9 mouse cellular contexts compared by ENCODE assay signal in genomic region chr10:97567489-97568135, GRCm38 (mm10). TPM values are rescaled to one million over a fixed set of nuclear protein-coding genes. Genes with fewer than 3 reads are reported as not detected.
DNase-seq lines count a peak whose midpoint lies in the region; ATAC-seq lines count a peak whose summit lies in the region.
"Had no signal": no experiment of that assay in that cellular context is flagged by ENCODE, and none has a peak within 500 bp of the region (broad histone marks: within the 10 kb centered on the region; RNA-seq: fewer than 3 reads in every experiment).

No protein-coding gene starts in this region.

- H3K9me3 ChIP-seq in forebrain, embryonic 11.5 days (ENCODE audit: control insufficient read depth, low read length), result no peaks in the 10 kb centered on the region
- no peaks in the 10 kb centered on the region for H3K9me3 ChIP-seq in forebrain, embryonic 13.5 days (replicated peaks)
- H3K9me3 ChIP-seq in embryonic facial prominence, embryonic 15.5 days (replicated peaks), result no peaks in the 10 kb centered on the region

- no peak overlapping the region for H3K4me2 ChIP-seq in forebrain, embryonic 11.5 days (ENCODE audit: low read depth, low read length, severe bottlenecking)
- H3K4me2 ChIP-seq in forebrain, embryonic 13.5 days, result no peak overlapping the region
- peak overlapping the region; percentile 38 for H3K4me2 ChIP-seq in embryonic facial prominence, embryonic 15.5 days (replicated peaks)

- no peak overlapping the region for H3K9ac ChIP-seq in forebrain, embryonic 11.5 days (ENCODE audit: low read length)
- H3K9ac ChIP-seq in forebrain, embryonic 13.5 days, result no peak overlapping the region
- H3K9ac ChIP-seq in embryonic facial prominence, embryonic 15.5 days, result no peak overlapping the region

- DNase-seq in forebrain, embryonic 11.5 days (ENCODE audit: low spot score), result peak; percentile 55
- peak; percentile 3 for DNase-seq in thymus, postnatal 14 days
- no peak for DNase-seq in thymus, postnatal 10 days (ENCODE audit: low spot score in 2 of 2)
- DNase-seq in yolk sac, embryonic 10.5 days (ENCODE audit: low spot score), result peak; percentile 21
- DNase-seq in right cerebral cortex, postnatal 25 days, result no peak
- DNase-seq in ovary, postnatal 14 days (ENCODE audit: low spot score), result no peak

- no peaks in the 10 kb centered on the region for H3K27me3 ChIP-seq in forebrain, embryonic 11.5 days (ENCODE audit: control insufficient read depth, insufficient read depth, low read length)
- H3K27me3 ChIP-seq in forebrain, embryonic 13.5 days, result no peaks in the 10 kb centered on the region
- no peaks in the 10 kb centered on the region for H3K27me3 ChIP-seq in embryonic facial prominence, embryonic 15.5 days

- 53% methylated on average over 8 of the region's 8 CpGs for WGBS in forebrain, embryonic 11.5 days
- WGBS in forebrain, embryonic 13.5 days, result 53% methylated on average over 8 of the region's 8 CpGs
- 43% methylated on average over 8 of the region's 8 CpGs for WGBS in embryonic facial prominence, embryonic 15.5 days

- no peak; the same call in 1 of the 2 replicates for ATAC-seq in forebrain, embryonic 11.5 days (replicated peaks; ENCODE audit: low FRiP score)
- no peak for ATAC-seq in forebrain, embryonic 13.5 days
- no peak for ATAC-seq in embryonic facial prominence, embryonic 15.5 days (ENCODE audit: insufficient number of reproducible peaks, low FRiP score, low TSS enrichment, low read depth)

- no peak overlapping the region for H3K27ac ChIP-seq in forebrain, embryonic 11.5 days (ENCODE audit: low read depth, low read length)
- no peak overlapping the region for H3K27ac ChIP-seq in forebrain, embryonic 13.5 days
- H3K27ac ChIP-seq in embryonic facial prominence, embryonic 15.5 days (replicated peaks), result peak overlapping the region; percentile 86

- no peak overlapping the region for H3K4me3 ChIP-seq in forebrain, embryonic 11.5 days (ENCODE audit: low read depth, low read length)
- no peak overlapping the region for H3K4me3 ChIP-seq in forebrain, embryonic 13.5 days
- peak overlapping the region; percentile 35 for H3K4me3 ChIP-seq in embryonic facial prominence, embryonic 15.5 days (replicated peaks)

- H3K36me3 ChIP-seq in forebrain, embryonic 11.5 days (ENCODE audit: control insufficient read depth, insufficient read depth, low read length), result no peaks in the 10 kb centered on the region
- H3K36me3 ChIP-seq in forebrain, embryonic 13.5 days (ENCODE audit: poor library complexity, severe bottlenecking), result no peaks in the 10 kb centered on the region
- peaks cover 22% of the 10 kb centered on the region for H3K36me3 ChIP-seq in embryonic facial prominence, embryonic 15.5 days

- no peaks in the 10 kb centered on the region for H3K4me1 ChIP-seq in forebrain, embryonic 11.5 days (replicated peaks; ENCODE audit: control insufficient read depth, insufficient read depth, low read length)
- no peaks in the 10 kb centered on the region for H3K4me1 ChIP-seq in forebrain, embryonic 13.5 days
- no peaks in the 10 kb centered on the region for H3K4me1 ChIP-seq in embryonic facial prominence, embryonic 15.5 days

RNA-seq across cellular contexts. Expression of gene Lum, which starts 2.7 kb away (rescaled TPM):
- 95.2 and 97.7 TPM in 2 replicates for polyA plus RNA-seq in forebrain, embryonic 11.5 days (2014; fragmentation: Nextera tagmentation; extraction: Ambion mirVana)
- 26.5 and 32.9 TPM in 2 replicates for polyA plus RNA-seq in forebrain, embryonic 13.5 days (2015; fragmentation: Nextera tagmentation; extraction: Ambion mirVana)
- 532 and 550 TPM in 2 replicates for polyA plus RNA-seq in embryonic facial prominence, embryonic 15.5 days (2015; fragmentation: Nextera tagmentation; extraction: Ambion mirVana)

RNA-seq across cellular contexts. Expression of gene Kera, which starts 39.1 kb away (rescaled TPM):
- 0.37 and 0.49 TPM in 2 replicates for polyA plus RNA-seq in forebrain, embryonic 11.5 days (2014; fragmentation: Nextera tagmentation; extraction: Ambion mirVana)
- 0.12 TPM in 1 of 2 replicates, not detected in the other for polyA plus RNA-seq in forebrain, embryonic 13.5 days (2015; fragmentation: Nextera tagmentation; extraction: Ambion mirVana)
- polyA plus RNA-seq in embryonic facial prominence, embryonic 15.5 days (2015; fragmentation: Nextera tagmentation; extraction: Ambion mirVana), result 34.6 and 35.7 TPM in 2 replicates
- polyA plus RNA-seq: spleen, adult 2 months had no signal

Comparison
In these comparisons a context has a peak if more than half of its experiments do, and no peak if none do; other contexts are left out.
1. DNase-seq: peak in forebrain, embryonic 11.5 days (single experiment), thymus, postnatal 14 days (single experiment) and yolk sac, embryonic 10.5 days (single experiment); none in thymus, postnatal 10 days (0 of 2), right cerebral cortex, postnatal 25 days (single experiment) and ovary, postnatal 14 days (single experiment).
2. RNA of gene Kera, which starts 39.1 kb away (polyA plus RNA-seq): 34.6 to 35.7 TPM in embryonic facial prominence, embryonic 15.5 days; 0.37 to 0.49 TPM in forebrain, embryonic 11.5 days and 0.12 TPM in forebrain, embryonic 13.5 days; every median in the first group is over 10 times any median in the second.